Mouse (Mus musculus) midbrain, embryonic 15.5 days (tissue): ENCODE measurements around the gene Cpne4. TPM values are rescaled to one million over a fixed set of nuclear protein-coding genes. Genes with fewer than 3 reads are reported as not detected.

Experiments used
- ATAC-seq: fragments of 200-750 bp; cut with Nextera tagmentation; replicated peaks from 2 replicates; pipeline ENCODE4 v1.8.0; 2017; ENCODE audit warnings: moderate TSS enrichment
- H3K27ac ChIP-seq: fragments of 300-500 bp; sonication (generic); 2 replicates; pipeline ENCODE4 v1.5.1; 2015; ENCODE audit warnings: mild to moderate bottlenecking, inconsistent platforms
- H3K27me3 ChIP-seq: fragments of 300-500 bp; sonication (generic); replicated peaks from 2 replicates; pipeline ENCODE4 v1.6.1; 2015; ENCODE audit warnings: inconsistent platforms
- H3K36me3 ChIP-seq: fragments of 300-500 bp; sonication (generic); replicated peaks from 2 replicates; pipeline ENCODE4 v1.6.1; 2015; ENCODE audit warnings: inconsistent platforms
- H3K4me1 ChIP-seq: fragments of 300-500 bp; sonication (generic); 2 replicates; pipeline ENCODE4 v1.6.1; 2015; ENCODE audit warnings: inconsistent platforms
- H3K4me2 ChIP-seq: fragments of 300-500 bp; sonication (generic); 2 replicates; pipeline ENCODE4 v1.6.1; 2015; ENCODE audit warnings: inconsistent platforms, mild to moderate bottlenecking, moderate library complexity
- H3K4me3 ChIP-seq: fragments of 300-500 bp; sonication (generic); 2 replicates; pipeline ENCODE4 v1.5.1; 2015; ENCODE audit warnings: mild to moderate bottlenecking, inconsistent platforms
- H3K9ac ChIP-seq: fragments of 300-500 bp; sonication (generic); 2 replicates; pipeline ENCODE4 v1.6.1; 2015; ENCODE audit warnings: mild to moderate bottlenecking, inconsistent platforms
- H3K9me3 ChIP-seq: fragments of 300-500 bp; sonication (generic); 2 replicates; pipeline ENCODE4 v1.6.1; 2016; ENCODE audit warnings: inconsistent platforms
- WGBS: fragments of 180-500 bp; shearing (Covaris S2); methylation state at CpG from one replicate; pipeline ENCODE4 v1.1.7; 2015; ENCODE audit warnings: mixed read lengths; 5-methylcytosine and 5-hydroxymethylcytosine counted together
- microRNA-seq: library from miRNA; unstranded; fragments of <30 nt; microRNA quantifications from one replicate; pipeline ENCODE4, GENCODE M21; 2016
- polyA plus RNA-seq: library from polyadenylated mRNA; unstranded; fragments of >200 nt; fragmentation: Nextera tagmentation; extraction: Ambion mirVana; gene quantifications from 2 replicates; pipeline ENCODE4 v1.2.1, GENCODE M21; 2015

The Cpne4 gene
- polyA plus RNA-seq, 1 experiment from 2014 or later: 19.6 TPM

- Histone ChIP-seq H3K4me3 (no peak overlapping the region), H3K27me3 (no peaks in the 10 kb centered on the region), H3K27ac (no peak overlapping the region), H3K9ac (no peak overlapping the region), H3K36me3 (peaks cover 22% of the 10 kb centered on the region), H3K4me1 (no peaks in the 10 kb centered on the region), H3K9me3 (no peaks in the 10 kb centered on the region), H3K4me2 (no peak overlapping the region)
- WGBS: 89% methylated on average over 8 of the region's 8 CpGs
- ATAC-seq: no peak
Observed at GRCm38 (mm10) chr9:105074851-105075250, 527.8 kb downstream of the Cpne4 start.

GRCm38 (mm10) chr9:105076756-105077424 is 529.8 kb downstream of the Cpne4 start:
- Histone ChIP-seq H3K27ac (no peak overlapping the region), H3K9me3 (no peaks in the 10 kb centered on the region), H3K4me1 (no peaks in the 10 kb centered on the region), H3K4me3 (no peak overlapping the region), H3K4me2 (no peak overlapping the region), H3K9ac (no peak overlapping the region), H3K27me3 (no peaks in the 10 kb centered on the region), H3K36me3 (peaks cover 19% of the 10 kb centered on the region)
- ATAC-seq: no peak
- 92% methylated on average over 13 of the region's 13 CpGs for WGBS

GRCm38 (mm10) chr9:105078460-105078859 is 531.4 kb downstream of the Cpne4 start:
- Histone ChIP-seq H3K4me1 (no peaks in the 10 kb centered on the region), H3K27ac (no peak overlapping the region), H3K4me2 (no peak overlapping the region), H3K27me3 (no peaks in the 10 kb centered on the region), H3K36me3 (peaks cover 18% of the 10 kb centered on the region; the same call in 1 of the 2 replicates), H3K9ac (no peak overlapping the region), H3K9me3 (no peaks in the 10 kb centered on the region), H3K4me3 (no peak overlapping the region)
- WGBS: 93% methylated on average over 4 of the region's 4 CpGs
- ATAC-seq: no peak

GRCm38 (mm10) chr9:105080246-105080645 is 533.2 kb downstream of the Cpne4 start:
- Histone ChIP-seq H3K4me1 (no peaks in the 10 kb centered on the region), H3K27ac (no peak overlapping the region), H3K4me3 (no peak overlapping the region), H3K9me3 (no peaks in the 10 kb centered on the region), H3K9ac (no peak overlapping the region), H3K4me2 (no peak overlapping the region), H3K36me3 (peaks cover 13% of the 10 kb centered on the region; the same call in 1 of the 2 replicates), H3K27me3 (no peaks in the 10 kb centered on the region)
- ATAC-seq: no peak
- 94% methylated on average over 3 of the region's 3 CpGs for WGBS

Small RNA genes within 50 kb of the gene (microRNA-seq; reads per million reads assigned to microRNA genes)
- gene Gm23391: not detected

Other genes starting within 250 kb of the Cpne4 start
- 0.40 and 0.45 TPM in 2 replicates for gene Acpp, start 209.5 kb upstream of the Cpne4 start, polyA plus RNA-seq